Mouse (Mus musculus): ENCODE measurements around the gene Tmc5. TPM values are rescaled to one million over a fixed set of nuclear protein-coding genes. Genes with fewer than 3 reads are reported as not detected.

Tmc5 gene
- not detected in 2 replicates for total RNA-seq (2014; fragmentation: Nextera tagmentation)
- total RNA-seq (2017): 0.11 TPM in 1 of 2 replicates, not detected in the other
- polyA plus RNA-seq (2012): not detected in 2 replicates

DNA sequence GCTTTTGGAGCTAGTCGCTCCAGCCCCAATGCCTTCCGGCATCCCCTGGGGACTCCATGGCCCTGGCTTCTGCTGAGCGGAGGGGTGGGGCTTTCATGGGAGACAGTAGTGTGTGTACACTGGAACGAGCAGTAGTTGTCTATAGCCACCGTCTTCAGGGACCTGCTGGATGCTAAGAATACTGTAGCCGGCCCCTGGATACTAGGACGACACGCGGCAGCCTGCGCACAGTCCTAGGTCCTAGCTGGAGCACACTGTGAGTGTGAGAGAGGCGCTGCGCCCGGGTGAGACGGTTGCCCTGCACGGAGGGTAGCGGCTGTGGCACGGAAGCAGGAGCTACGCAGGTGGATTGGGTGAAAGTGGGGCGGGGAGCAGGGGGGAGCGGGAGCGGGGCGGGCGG lies at the start of gene Tmc5:
Tmc5 (plus strand) TSS at position 97 of the 400 bp plus-strand sequence.
- no peak within 1 kb of the TSS for H3K4me3 ChIP-seq (ENCODE audit: low read depth, low read length)
- H3K4me1 ChIP-seq (ENCODE audit: insufficient read depth, low read depth, low read length): no peaks in the 10 kb centered on the region
- TF ChIP-seq GATA2 (IDR thresholded peaks at IDR 0.05; ENCODE audit: borderline replicate concordance, low read depth, low read length) (no peak), CTCF (IDR thresholded peaks at IDR 0.05; ENCODE audit: low read depth, low read length) (no peak), GATA1 (IDR thresholded peaks at IDR 0.05; ENCODE audit: borderline replicate concordance, low read length) (no peak), POLR2AphosphoS5 (IDR thresholded peaks at IDR 0.05; ENCODE audit: insufficient replicate concordance, low read depth, low read length) (no peak), TAL1 (conservative IDR thresholded peaks at IDR 0.05; ENCODE audit: low read depth, low read length) (no peak)
- H3K27me3 ChIP-seq (ENCODE audit: insufficient read depth, low read length): peaks cover 5% of the 10 kb centered on the region; the same call in 1 of the 2 replicates
- H3K9me3 ChIP-seq (replicated peaks): no peaks in the 10 kb centered on the region
- no peaks in the 10 kb centered on the region for H3K36me3 ChIP-seq (replicated peaks)
- ATAC-seq (ENCODE audit: extremely low read depth, insufficient number of reproducible peaks, low FRiP score, poor library complexity, severe bottlenecking) (no peak), DNase-seq (ENCODE audit: low spot score) (no peak)

DNA sequence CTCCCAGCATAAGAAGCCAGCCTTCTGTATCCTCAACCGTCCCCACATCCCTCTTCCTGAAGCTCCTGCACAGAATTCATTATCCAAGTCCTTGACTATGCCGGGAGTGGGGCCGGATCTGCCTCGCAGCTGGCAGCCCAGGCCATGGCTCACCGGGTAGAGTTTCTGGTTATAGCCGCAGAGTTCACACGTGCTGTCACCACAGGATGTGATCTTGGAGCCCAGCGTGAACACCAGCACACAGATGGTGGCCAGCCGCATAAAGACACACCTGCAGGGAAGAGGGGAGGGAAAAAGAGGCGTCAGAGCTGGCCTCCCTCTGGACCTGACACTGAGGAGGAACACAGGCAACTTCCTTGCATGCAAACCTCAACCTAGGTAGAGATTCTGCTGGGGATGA lies 49.6 kb upstream of the Tmc5 start:
- TF ChIP-seq GATA1 (IDR thresholded peaks at IDR 0.05; ENCODE audit: borderline replicate concordance, low read length) (no peak), GATA2 (IDR thresholded peaks at IDR 0.05; ENCODE audit: borderline replicate concordance, low read depth, low read length) (no peak), POLR2AphosphoS5 (IDR thresholded peaks at IDR 0.05; ENCODE audit: insufficient replicate concordance, low read depth, low read length) (no peak), CTCF (IDR thresholded peaks at IDR 0.05; ENCODE audit: low read depth, low read length) (no peak), TAL1 (conservative IDR thresholded peaks at IDR 0.05; ENCODE audit: low read depth, low read length) (no peak)
- Histone ChIP-seq H3K36me3 (replicated peaks) (no peaks in the 10 kb centered on the region), H3K4me1 (ENCODE audit: insufficient read depth, low read depth, low read length) (no peaks in the 10 kb centered on the region), H3K27me3 (ENCODE audit: insufficient read depth, low read length) (peaks cover under 1% of the 10 kb centered on the region; the same call in 1 of the 2 replicates), H3K9me3 (replicated peaks) (no peaks in the 10 kb centered on the region), H3K4me3 (ENCODE audit: low read depth, low read length) (no peak overlapping the region)
- ATAC-seq (ENCODE audit: extremely low read depth, insufficient number of reproducible peaks, low FRiP score, poor library complexity, severe bottlenecking): no peak
- DNase-seq (ENCODE audit: low spot score): no peak

DNA sequence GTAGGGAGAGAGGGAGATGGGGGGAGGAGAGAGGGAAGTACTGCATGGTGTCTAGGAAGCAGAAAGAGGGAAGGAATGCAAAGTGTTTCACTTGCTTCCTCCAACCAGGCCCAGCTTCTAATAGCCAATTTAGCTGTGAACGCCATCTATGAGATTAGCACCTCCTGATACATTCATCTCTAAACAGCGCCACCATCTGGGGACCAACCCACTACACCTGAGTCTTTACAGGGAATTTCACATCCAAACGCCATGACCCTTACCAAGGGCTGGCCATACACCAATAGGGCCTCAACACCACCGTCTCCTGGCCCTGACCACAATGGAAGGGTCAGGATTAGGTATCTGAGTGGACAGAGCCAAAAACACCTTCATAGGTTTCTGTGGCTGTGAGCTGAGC lies 43.2 kb upstream of the Tmc5 start:
- no peaks in the 10 kb centered on the region for H3K4me1 ChIP-seq (ENCODE audit: insufficient read depth, low read depth, low read length)
- H3K27me3 ChIP-seq (ENCODE audit: insufficient read depth, low read length): peaks cover 2% of the 10 kb centered on the region; the same call in 1 of the 2 replicates
- ATAC-seq (ENCODE audit: extremely low read depth, insufficient number of reproducible peaks, low FRiP score, poor library complexity, severe bottlenecking) (no peak), DNase-seq (ENCODE audit: low spot score) (no peak)
- TF ChIP-seq TAL1 (conservative IDR thresholded peaks at IDR 0.05; ENCODE audit: low read depth, low read length) (no peak), GATA1 (IDR thresholded peaks at IDR 0.05; ENCODE audit: borderline replicate concordance, low read length) (no peak), POLR2AphosphoS5 (IDR thresholded peaks at IDR 0.05; ENCODE audit: insufficient replicate concordance, low read depth, low read length) (no peak), CTCF (IDR thresholded peaks at IDR 0.05; ENCODE audit: low read depth, low read length) (no peak), GATA2 (IDR thresholded peaks at IDR 0.05; ENCODE audit: borderline replicate concordance, low read depth, low read length) (no peak)
- no peak overlapping the region for H3K4me3 ChIP-seq (ENCODE audit: low read depth, low read length)
- H3K36me3 ChIP-seq (replicated peaks): no peaks in the 10 kb centered on the region
- no peaks in the 10 kb centered on the region for H3K9me3 ChIP-seq (replicated peaks)

DNA sequence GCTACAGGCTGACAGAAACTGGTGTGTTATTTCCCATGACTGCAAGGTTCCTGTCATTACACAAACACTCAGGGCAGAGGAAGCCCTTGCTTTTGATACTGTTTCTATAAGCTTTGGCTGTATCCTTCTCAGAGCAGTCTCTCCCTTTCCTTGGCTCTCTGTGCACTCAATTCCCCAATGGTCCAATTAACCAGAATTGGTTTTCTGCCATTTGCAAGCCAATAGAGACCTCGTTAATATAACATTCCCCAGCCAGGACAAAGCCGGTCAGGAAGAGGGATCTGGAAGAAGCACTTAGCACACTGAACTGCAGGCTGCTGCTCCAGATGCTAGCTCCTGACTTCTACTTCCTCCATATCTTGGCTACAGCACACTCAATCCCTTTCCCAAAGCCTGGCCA lies 42.8 kb upstream of the Tmc5 start:
- no peaks in the 10 kb centered on the region for H3K36me3 ChIP-seq (replicated peaks)
- no peaks in the 10 kb centered on the region for H3K4me1 ChIP-seq (ENCODE audit: insufficient read depth, low read depth, low read length)
- ATAC-seq (ENCODE audit: extremely low read depth, insufficient number of reproducible peaks, low FRiP score, poor library complexity, severe bottlenecking): no peak
- H3K27me3 ChIP-seq (ENCODE audit: insufficient read depth, low read length): peaks cover 2% of the 10 kb centered on the region; the same call in 1 of the 2 replicates
- DNase-seq (ENCODE audit: low spot score): no peak
- H3K4me3 ChIP-seq (ENCODE audit: low read depth, low read length): no peak overlapping the region
- TF ChIP-seq CTCF (IDR thresholded peaks at IDR 0.05; ENCODE audit: low read depth, low read length) (no peak), POLR2AphosphoS5 (IDR thresholded peaks at IDR 0.05; ENCODE audit: insufficient replicate concordance, low read depth, low read length) (no peak), GATA1 (IDR thresholded peaks at IDR 0.05; ENCODE audit: borderline replicate concordance, low read length) (no peak), GATA2 (IDR thresholded peaks at IDR 0.05; ENCODE audit: borderline replicate concordance, low read depth, low read length) (no peak), TAL1 (conservative IDR thresholded peaks at IDR 0.05; ENCODE audit: low read depth, low read length) (no peak)
- H3K9me3 ChIP-seq (replicated peaks): no peaks in the 10 kb centered on the region

DNA sequence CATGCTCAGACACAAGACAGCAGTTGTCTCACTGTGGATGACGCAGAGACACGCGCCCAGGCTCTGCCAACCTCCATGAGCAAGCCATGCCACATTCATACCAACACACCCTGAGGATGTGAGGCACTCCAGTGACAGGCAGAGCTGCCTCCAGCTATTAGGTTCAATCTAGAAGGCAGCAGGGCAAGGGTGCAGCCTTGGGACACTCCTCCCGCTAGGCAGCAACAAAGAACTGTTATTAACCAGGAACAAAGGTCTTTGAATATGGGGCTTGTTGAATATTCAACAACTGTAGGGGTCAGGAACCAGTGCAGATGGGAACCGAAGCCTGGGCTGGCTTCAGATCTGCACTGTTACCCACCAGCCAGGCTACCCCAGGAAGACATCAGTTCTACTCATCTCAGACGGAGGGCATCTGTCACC lies 28.0 kb upstream of the Tmc5 start:
- no peak overlapping the region for H3K4me3 ChIP-seq (ENCODE audit: low read depth, low read length)
- H3K9me3 ChIP-seq (replicated peaks): no peaks in the 10 kb centered on the region
- H3K27me3 ChIP-seq (ENCODE audit: insufficient read depth, low read length): no peaks in the 10 kb centered on the region
- no peaks in the 10 kb centered on the region for H3K4me1 ChIP-seq (ENCODE audit: insufficient read depth, low read depth, low read length)
- ATAC-seq (ENCODE audit: extremely low read depth, insufficient number of reproducible peaks, low FRiP score, poor library complexity, severe bottlenecking) (no peak), DNase-seq (ENCODE audit: low spot score) (no peak)
- H3K36me3 ChIP-seq (replicated peaks): no peaks in the 10 kb centered on the region
- TF ChIP-seq GATA1 (IDR thresholded peaks at IDR 0.05; ENCODE audit: borderline replicate concordance, low read length) (no peak), POLR2AphosphoS5 (IDR thresholded peaks at IDR 0.05; ENCODE audit: insufficient replicate concordance, low read depth, low read length) (no peak), CTCF (IDR thresholded peaks at IDR 0.05; ENCODE audit: low read depth, low read length) (no peak), TAL1 (conservative IDR thresholded peaks at IDR 0.05; ENCODE audit: low read depth, low read length) (no peak), GATA2 (IDR thresholded peaks at IDR 0.05; ENCODE audit: borderline replicate concordance, low read depth, low read length) (no peak)

DNA sequence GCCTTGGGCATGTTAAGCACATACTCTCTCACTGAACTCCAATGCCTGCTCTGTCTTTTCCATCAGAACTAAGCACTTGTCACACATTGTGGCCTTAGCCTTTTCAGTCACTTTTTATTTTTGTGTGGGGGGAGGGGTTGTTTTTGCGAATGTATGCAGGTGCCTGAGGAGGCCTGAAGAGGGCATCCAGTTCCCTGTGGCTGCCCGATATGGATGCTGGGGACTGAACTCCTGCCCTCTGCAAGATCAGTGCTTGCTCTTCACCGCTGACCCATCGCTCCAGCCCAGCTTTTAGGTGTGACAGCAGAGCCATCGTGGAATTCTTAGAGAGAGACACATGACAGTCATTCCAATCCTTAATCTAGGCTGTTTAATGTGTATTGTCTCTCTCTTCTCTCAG lies 25.7 kb upstream of the Tmc5 start:
- ATAC-seq (ENCODE audit: extremely low read depth, insufficient number of reproducible peaks, low FRiP score, poor library complexity, severe bottlenecking) (no peak), DNase-seq (ENCODE audit: low spot score) (no peak)
- no peaks in the 10 kb centered on the region for H3K27me3 ChIP-seq (ENCODE audit: insufficient read depth, low read length)
- no peaks in the 10 kb centered on the region for H3K36me3 ChIP-seq (replicated peaks)
- TF ChIP-seq POLR2AphosphoS5 (IDR thresholded peaks at IDR 0.05; ENCODE audit: insufficient replicate concordance, low read depth, low read length) (no peak), TAL1 (conservative IDR thresholded peaks at IDR 0.05; ENCODE audit: low read depth, low read length) (no peak), GATA1 (IDR thresholded peaks at IDR 0.05; ENCODE audit: borderline replicate concordance, low read length) (no peak), CTCF (IDR thresholded peaks at IDR 0.05; ENCODE audit: low read depth, low read length) (no peak)
- no peaks in the 10 kb centered on the region for H3K9me3 ChIP-seq (replicated peaks)
- H3K4me1 ChIP-seq (ENCODE audit: insufficient read depth, low read depth, low read length): no peaks in the 10 kb centered on the region
- H3K4me3 ChIP-seq (ENCODE audit: low read depth, low read length): no peak overlapping the region
